Mouse (Mus musculus) liver, adult 2 months (tissue): ENCODE results near the gene Dmpk.
A peak's percentile ranks its signal among the peaks of the same experiment; 100 is the strongest.

Experiments
- CTCF ChIP-seq: fragments of 200-500 bp; IDR thresholded peaks from 2 replicates; pipeline ENCODE4 v1.5.1; 2011; ENCODE audit warnings: low read depth, low read length, control low read depth
- POLR2A ChIP-seq: fragments of 200-500 bp; IDR thresholded peaks from 2 replicates; pipeline ENCODE4 v1.6.1; 2011; ENCODE audit warnings: low read length, control low read depth; ENCODE audit not compliant: insufficient read depth; ENCODE audit errors: extremely low read depth

DNA sequence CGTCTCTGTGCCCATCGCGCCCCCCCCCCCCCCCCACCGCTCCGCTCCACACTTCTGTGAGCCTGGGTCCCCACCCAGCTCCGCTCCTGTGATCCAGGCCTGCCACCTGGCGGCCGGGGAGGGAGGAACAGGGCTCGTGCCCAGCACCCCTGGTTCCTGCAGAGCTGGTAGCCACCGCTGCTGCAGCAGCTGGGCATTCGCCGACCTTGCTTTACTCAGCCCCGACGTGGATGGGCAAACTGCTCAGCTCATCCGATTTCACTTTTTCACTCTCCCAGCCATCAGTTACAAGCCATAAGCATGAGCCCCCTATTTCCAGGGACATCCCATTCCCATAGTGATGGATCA, 9.5 kb downstream of the Dmpk start:
- peak; percentile 93 for TF ChIP-seq CTCF
- TF ChIP-seq POLR2A = no peak
